Mouse (Mus musculus) heart, embryonic 16.5 days (tissue): ENCODE measurements around the gene Pjvk. TPM values are rescaled to one million over a fixed set of nuclear protein-coding genes. Genes with fewer than 3 reads are reported as not detected.

Experiments used
- ATAC-seq: fragments of 200-750 bp; cut with Nextera tagmentation; replicated peaks from 2 replicates; pipeline ENCODE4 v1.8.0; 2017; ENCODE audit warnings: moderate number of reproducible peaks; ENCODE audit not compliant: insufficient read depth, low FRiP score; ENCODE audit errors: extremely low read depth
- H3K27ac ChIP-seq: fragments of 300-500 bp; sonication (generic); 2 replicates; pipeline ENCODE4 v1.5.1; 2014; ENCODE audit warnings: mild to moderate bottlenecking, low read length, control low read depth, moderate library complexity
- H3K27me3 ChIP-seq: fragments of 300-500 bp; sonication (generic); 2 replicates; pipeline ENCODE4 v1.6.1; 2014; ENCODE audit warnings: low read length, mixed read lengths; ENCODE audit not compliant: control insufficient read depth, insufficient read depth
- H3K36me3 ChIP-seq: fragments of 300-500 bp; sonication (generic); 2 replicates; pipeline ENCODE4 v1.6.1; 2014; ENCODE audit not compliant: control insufficient read depth, insufficient read depth
- H3K4me1 ChIP-seq: fragments of 300-500 bp; sonication (generic); 2 replicates; pipeline ENCODE4 v1.6.1; 2014; ENCODE audit warnings: low read length, mixed read lengths; ENCODE audit not compliant: control insufficient read depth, insufficient read depth
- H3K4me2 ChIP-seq: fragments of 300-500 bp; sonication (generic); 2 replicates; pipeline ENCODE4 v1.6.1; 2014; ENCODE audit warnings: low read depth, mild to moderate bottlenecking, control low read depth, low read length
- H3K4me3 ChIP-seq: fragments of 300-500 bp; sonication (generic); 2 replicates; pipeline ENCODE4 v1.5.1; 2014; ENCODE audit warnings: mild to moderate bottlenecking, control low read depth, low read length
- H3K9ac ChIP-seq: fragments of 300-500 bp; sonication (generic); 2 replicates; pipeline ENCODE4 v1.6.1; 2014; ENCODE audit warnings: low read length, control low read depth
- H3K9me3 ChIP-seq: fragments of 300-500 bp; sonication (generic); replicated peaks from 2 replicates; pipeline ENCODE4 v1.6.1; 2016; ENCODE audit warnings: low read length; ENCODE audit not compliant: control insufficient read depth
- WGBS: fragments of 180-500 bp; shearing (Covaris S2); extraction: QIAGEN DNeasy Blood & Tissue Kit; methylation state at CpG from one replicate; pipeline ENCODE4 v1.1.7; 2014; 5-methylcytosine and 5-hydroxymethylcytosine counted together
- polyA plus RNA-seq: library from polyadenylated mRNA; unstranded; fragments of >200 nt; fragmentation: Nextera tagmentation; extraction: Ambion mirVana; gene quantifications from 2 replicates; pipeline ENCODE4 v1.2.1, GENCODE M21; 2015

Gene Pjvk
- polyA plus RNA-seq, 1 experiment from 2014 or later: 0.12 TPM

- H3K4me1 ChIP-seq: peaks cover 11% of the 10 kb centered on the region
- ATAC-seq: no peak
- H3K4me2 ChIP-seq: no peak overlapping the region
- no peak overlapping the region for H3K9ac ChIP-seq
- H3K27me3 ChIP-seq: no peaks in the 10 kb centered on the region
- H3K36me3 ChIP-seq: peaks cover 38% of the 10 kb centered on the region
- 26% methylated on average over 7 of the region's 7 CpGs for WGBS
- H3K27ac ChIP-seq: no peak overlapping the region
- no peaks in the 10 kb centered on the region for H3K9me3 ChIP-seq
- H3K4me3 ChIP-seq: no peak overlapping the region
Observed at GRCm38 (mm10) chr2:76688162-76688561, 39.9 kb downstream of the Pjvk start.

DNA sequence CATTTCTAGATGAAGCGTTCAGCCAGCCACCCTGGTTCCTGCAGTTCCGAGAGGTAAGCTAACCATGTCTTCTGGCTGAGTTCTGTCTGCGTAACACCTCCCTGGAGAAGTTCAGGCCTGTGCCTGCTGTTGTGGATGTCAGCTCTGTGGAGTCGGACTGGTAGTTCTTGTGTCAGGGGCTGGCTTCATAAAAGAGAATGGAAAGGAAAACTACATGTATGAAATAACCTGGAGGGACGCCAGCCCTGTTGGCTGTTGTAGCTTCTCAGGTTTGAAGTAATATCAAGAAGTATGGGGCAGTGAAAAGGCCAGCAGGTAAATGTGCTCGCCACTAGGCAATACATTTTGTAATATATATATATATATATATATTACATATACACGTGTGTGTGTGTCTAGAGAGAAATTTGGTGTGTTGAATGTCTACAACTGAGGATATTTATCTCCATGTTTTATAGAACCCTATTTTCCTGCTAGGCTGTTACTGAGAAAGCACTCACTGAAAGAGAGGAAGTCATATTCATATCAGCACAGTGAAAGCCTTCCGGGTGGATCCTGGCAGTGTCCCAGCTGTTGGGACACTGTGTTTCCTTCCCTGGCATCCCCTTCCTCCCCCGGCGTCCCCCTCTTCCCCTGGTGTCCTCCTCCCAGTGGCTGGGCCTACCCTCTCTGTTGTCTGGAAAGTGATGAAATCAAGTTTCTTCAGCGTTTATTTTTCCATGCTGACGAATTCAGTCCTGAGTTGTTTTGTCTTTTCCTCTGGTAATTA, 42.3 kb downstream of the Pjvk start:
- H3K27ac ChIP-seq: peak overlapping the region; percentile 29; the same call in 1 of the 2 replicates
- peak; percentile 72 for ATAC-seq

GRCm38 (mm10) chr2:76693765-76694164, 45.5 kb downstream of the Pjvk start:
- Histone ChIP-seq H3K27me3 (no peaks in the 10 kb centered on the region), H3K9me3 (no peaks in the 10 kb centered on the region), H3K27ac (no peak overlapping the region), H3K9ac (no peak overlapping the region), H3K4me3 (no peak overlapping the region), H3K4me1 (no peaks in the 10 kb centered on the region), H3K36me3 (peaks cover 19% of the 10 kb centered on the region), H3K4me2 (no peak overlapping the region)
- ATAC-seq: no peak
- 71% methylated on average over 5 of the region's 5 CpGs for WGBS

More for the DNA sequence above, 42.3 kb downstream of the Pjvk start:
- Histone ChIP-seq H3K36me3 (peaks cover 33% of the 10 kb centered on the region), H3K9ac (no peak overlapping the region), H3K4me1 (peaks cover 11% of the 10 kb centered on the region), H3K4me2 (no peak overlapping the region), H3K27me3 (no peaks in the 10 kb centered on the region), H3K4me3 (no peak overlapping the region), H3K9me3 (no peaks in the 10 kb centered on the region)
- 65% methylated on average over 12 of the region's 12 CpGs for WGBS

- Histone ChIP-seq H3K27ac (no peak overlapping the region), H3K4me3 (no peak overlapping the region), H3K4me2 (no peak overlapping the region), H3K27me3 (no peaks in the 10 kb centered on the region), H3K9me3 (no peaks in the 10 kb centered on the region), H3K9ac (no peak overlapping the region), H3K36me3 (peaks cover 19% of the 10 kb centered on the region), H3K4me1 (no peaks in the 10 kb centered on the region)
- WGBS: 69% methylated on average over 6 of the region's 6 CpGs
- no peak for ATAC-seq
Observed at GRCm38 (mm10) chr2:76695290-76695689, 47.0 kb downstream of the Pjvk start.

DNA sequence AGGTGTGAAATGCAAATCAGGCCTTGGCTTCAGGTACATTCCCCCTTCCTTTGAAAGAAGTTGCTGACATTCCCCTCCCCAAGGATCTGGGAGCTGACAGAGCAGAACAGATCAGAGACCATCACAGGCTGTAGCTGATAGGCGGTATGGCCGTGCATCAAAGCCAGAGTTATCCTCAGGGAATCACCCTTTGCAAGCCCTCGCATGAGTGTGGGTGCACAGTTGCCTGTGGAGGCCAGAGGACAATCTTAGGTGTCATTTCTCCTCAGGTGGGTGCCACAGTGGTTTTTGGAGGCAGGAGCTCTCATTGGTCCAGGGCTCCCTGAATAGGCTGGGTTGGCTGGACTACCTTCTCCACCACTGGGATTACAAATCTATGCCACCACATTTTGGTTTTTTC, 53.9 kb downstream of the Pjvk start:
- 66% methylated on average over 3 of the region's 3 CpGs for WGBS
- Histone ChIP-seq H3K36me3 (peaks cover 41% of the 10 kb centered on the region), H3K4me1 (no peaks in the 10 kb centered on the region), H3K9ac (no peak overlapping the region), H3K27me3 (no peaks in the 10 kb centered on the region), H3K27ac (no peak overlapping the region), H3K4me2 (no peak overlapping the region), H3K4me3 (no peak overlapping the region), H3K9me3 (no peaks in the 10 kb centered on the region)
- 0 out of 2 replicates have a peak, but pooled peaks have one; percentile 26 for ATAC-seq

- 70% methylated on average over 5 of the region's 5 CpGs for WGBS
- peaks cover 45% of the 10 kb centered on the region for H3K36me3 ChIP-seq
- H3K9ac ChIP-seq: no peak overlapping the region
- no peaks in the 10 kb centered on the region for H3K4me1 ChIP-seq
- H3K27me3 ChIP-seq: no peaks in the 10 kb centered on the region
- H3K27ac ChIP-seq: no peak overlapping the region
- no peaks in the 10 kb centered on the region for H3K9me3 ChIP-seq
- H3K4me2 ChIP-seq: no peak overlapping the region
- 0 out of 2 replicates have a peak, but pooled peaks have one; percentile 3 for ATAC-seq
- no peak overlapping the region for H3K4me3 ChIP-seq
Observed at GRCm38 (mm10) chr2:76702751-76703150, 54.5 kb downstream of the Pjvk start.

DNA sequence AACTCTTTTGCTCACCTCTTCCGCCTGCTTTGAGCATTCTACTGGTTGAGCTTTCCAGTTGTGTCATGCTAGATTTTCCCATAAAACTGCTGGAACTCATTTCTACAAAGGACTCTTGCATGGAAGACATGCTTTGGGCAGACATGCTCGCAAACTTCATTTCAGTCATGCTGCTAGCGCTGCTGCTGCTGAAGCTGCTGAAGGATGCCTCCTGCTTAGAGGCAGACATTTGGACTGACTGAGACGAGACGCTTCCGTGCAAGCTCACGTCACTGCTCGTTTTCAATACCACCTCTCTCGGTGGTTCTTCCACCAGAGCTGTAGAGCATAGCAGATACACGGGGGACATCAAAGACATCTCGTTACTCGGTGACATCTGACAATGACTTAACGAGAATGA, 57.4 kb downstream of the Pjvk start:
- H3K9me3 ChIP-seq: 0 out of 2 replicates have a peak, but pooled peaks cover 5% of the 10 kb centered on the region
- H3K27ac ChIP-seq: no peak overlapping the region
- 85% methylated on average over 13 of the region's 13 CpGs for WGBS
- H3K4me1 ChIP-seq: no peaks in the 10 kb centered on the region
- no peak overlapping the region for H3K4me3 ChIP-seq
- ATAC-seq: no peak
- H3K9ac ChIP-seq: no peak overlapping the region
- H3K36me3 ChIP-seq: peaks cover 74% of the 10 kb centered on the region
- no peaks in the 10 kb centered on the region for H3K27me3 ChIP-seq
- no peak overlapping the region for H3K4me2 ChIP-seq

Other genes starting within 250 kb of the Pjvk start
- gene Osbpl6, start 242.0 kb upstream of the Pjvk start, polyA plus RNA-seq: 5.9 and 6.0 TPM in 2 replicates
- 31.4 and 31.9 TPM in 2 replicates for gene Prkra, start 461 bp upstream of the Pjvk start, polyA plus RNA-seq
- 52.7 and 59.6 TPM in 2 replicates for gene Fkbp7, start 24.6 kb downstream of the Pjvk start, polyA plus RNA-seq
- gene Plekha3, start 26.8 kb downstream of the Pjvk start, polyA plus RNA-seq: 3.2 and 6.1 TPM in 2 replicates